8 mouse cellular contexts compared by ENCODE assay signal in the genomic region with DNA sequence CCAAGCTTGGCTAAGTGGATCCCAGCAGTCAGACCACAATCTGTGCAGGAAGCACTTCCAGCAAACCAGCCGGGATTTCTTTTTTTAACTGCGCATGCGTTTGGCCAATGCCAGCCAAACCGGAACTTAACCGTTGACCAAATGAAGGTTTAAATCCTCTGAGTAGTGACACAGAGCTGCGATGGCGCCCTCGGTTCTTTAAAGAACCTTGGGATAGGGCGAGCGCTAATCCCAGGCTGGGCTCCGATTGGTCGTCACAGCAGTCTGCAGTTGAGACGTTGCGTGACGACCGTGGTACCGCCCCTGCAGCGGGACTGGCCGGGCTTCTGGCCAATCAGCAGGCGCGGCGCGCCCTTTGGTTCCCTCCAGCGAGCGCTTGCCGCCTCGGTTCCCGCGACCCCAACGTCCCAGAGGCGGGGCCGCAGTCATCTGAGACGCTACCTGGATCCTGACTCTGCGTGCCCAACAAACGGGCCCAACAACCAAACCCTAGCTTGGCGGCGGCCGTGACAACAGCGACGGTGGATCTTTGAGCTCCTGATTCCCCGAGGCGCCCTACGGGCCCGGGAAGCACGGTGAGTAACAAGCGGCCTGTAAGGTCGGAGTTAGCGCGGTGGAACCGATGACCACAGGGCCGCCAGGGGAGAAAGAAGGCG. TPM values are rescaled to one million over a fixed set of nuclear protein-coding genes. Genes with fewer than 3 reads are reported as not detected.
DNase-seq lines count a peak whose midpoint lies in the region; ATAC-seq lines count a peak whose summit lies in the region.

A gene (plus strand): TSS at position 387 of the 656 bp plus-strand sequence.

- peak within 1 kb of the TSS; percentile 93 for H3K27ac ChIP-seq in hindbrain, embryonic 15.5 days (replicated peaks)

- H3K4me1 ChIP-seq in hindbrain, embryonic 15.5 days (replicated peaks): peaks cover 16% of the 10 kb centered on the region

- no peaks in the 10 kb centered on the region for H3K27me3 ChIP-seq in hindbrain, embryonic 15.5 days

- peak within 1 kb of the TSS; percentile 67 for H3K9ac ChIP-seq in hindbrain, embryonic 15.5 days

- H3K9me3 ChIP-seq in hindbrain, embryonic 15.5 days: no peaks in the 10 kb centered on the region

- H3K4me2 ChIP-seq in hindbrain, embryonic 15.5 days: peak within 1 kb of the TSS; percentile 71

- ATAC-seq in hindbrain, embryonic 15.5 days (ENCODE audit: low FRiP score, low read depth): peak; percentile 100

- peak within 1 kb of the TSS; percentile 56 for H3K4me3 ChIP-seq in hindbrain, embryonic 15.5 days

- H3K36me3 ChIP-seq in hindbrain, embryonic 15.5 days: no peaks in the 10 kb centered on the region

- under 1% methylated on average over 52 of the region's 52 CpGs for WGBS in hindbrain, embryonic 15.5 days

- DNase-seq in T-cell, adult 2 months (ENCODE audit: low spot score): peak; percentile 95
- peak; percentile 93 to 96 for DNase-seq in cerebellum, postnatal 36 days
- DNase-seq in frontal cortex, postnatal 36 days (ENCODE audit: low spot score in 2 of 2): peak; percentile 94 to 97
- DNase-seq in left cerebral cortex, adult 11 months (ENCODE audit: low spot score): peak; percentile 92
- peak; percentile 97 to 98 for DNase-seq in lung, postnatal 4 days
- DNase-seq in retina, postnatal 7 days (ENCODE audit: low read depth, low spot score): peak; percentile 95
- DNase-seq in urinary bladder, adult 2 months (ENCODE audit: low spot score): peak; percentile 85

RNA-seq across cellular contexts. Expression of the gene that starts here (rescaled TPM):
- polyA plus RNA-seq in hindbrain, embryonic 15.5 days (2015; fragmentation: Nextera tagmentation; extraction: Ambion mirVana): 2.6 and 2.8 TPM in 2 replicates
- polyA plus RNA-seq in urinary bladder, adult 2 months (2012; rRNA removed): 0.43 and 0.52 TPM in 2 replicates

Comparison
In these comparisons a context has a peak if more than half of its experiments do, and no peak if none do; other contexts are left out.
1. Peak in every context shown above with its lines: DNase-seq, ATAC-seq, H3K4me3 ChIP-seq and H3K27ac ChIP-seq.
2. Peak in DNase-seq in urinary bladder, adult 2 months; RNA of the gene not detected or under 1 TPM.